Mouse (Mus musculus) lung, embryonic 14.5 days (tissue): ENCODE results near the gene Zfp872. TPM values are rescaled to one million over a fixed set of nuclear protein-coding genes. Genes with fewer than 3 reads are reported as not detected.
A peak's percentile ranks its signal among the peaks of the same experiment; 100 is the strongest.

Experiments
- ATAC-seq: fragments of 200-750 bp; cut with Nextera tagmentation; 2 replicates; pipeline ENCODE4 v1.8.0; 2017; ENCODE audit warnings: mild to moderate bottlenecking, moderate TSS enrichment, moderate library complexity; ENCODE audit not compliant: insufficient read depth
- DNase-seq: peaks from one replicate; pipeline ENCODE4 v3.0.0-alpha.2; 2015
- H3K27ac ChIP-seq: fragments of 300-500 bp; sonication (generic); 2 replicates; pipeline ENCODE4 v1.5.1; 2014; ENCODE audit warnings: low read depth, mild to moderate bottlenecking, moderate library complexity
- H3K27me3 ChIP-seq: fragments of 300-500 bp; sonication (generic); 2 replicates; pipeline ENCODE4 v1.6.1; 2014; ENCODE audit warnings: low read length, control low read depth; ENCODE audit not compliant: insufficient read depth
- H3K36me3 ChIP-seq: fragments of 300-500 bp; sonication (generic); 2 replicates; pipeline ENCODE4 v1.6.1; 2014; ENCODE audit warnings: control low read depth; ENCODE audit not compliant: insufficient read depth
- H3K4me1 ChIP-seq: fragments of 300-500 bp; sonication (generic); 2 replicates; pipeline ENCODE4 v1.6.1; 2014; ENCODE audit warnings: antibody characterized with exemption, control low read depth; ENCODE audit not compliant: insufficient read depth
- H3K4me2 ChIP-seq: fragments of 300-500 bp; sonication (generic); 2 replicates; pipeline ENCODE4 v1.6.1; 2014; ENCODE audit warnings: mild to moderate bottlenecking
- H3K4me3 ChIP-seq: fragments of 300-500 bp; sonication (generic); 2 replicates; pipeline ENCODE4 v1.5.1; 2014; ENCODE audit warnings: low read depth, low read length
- H3K9ac ChIP-seq: fragments of 300-500 bp; sonication (generic); 2 replicates; pipeline ENCODE4 v1.6.1; 2014
- H3K9me3 ChIP-seq: fragments of 300-500 bp; sonication (generic); 2 replicates; pipeline ENCODE4 v1.6.1; 2016; ENCODE audit warnings: low read depth, low read length, control low read depth
- CTCF ChIP-seq: IDR thresholded peaks from 2 replicates; pipeline ENCODE4 v1.5.1; 2016; ENCODE audit warnings: antibody characterized with exemption, low read depth
- WGBS: fragments of 180-500 bp; shearing (Covaris S2); extraction: QIAGEN DNeasy Blood & Tissue Kit; methylation state at CpG from one replicate; pipeline ENCODE4 v1.1.7; 2014; 5-methylcytosine and 5-hydroxymethylcytosine counted together
- polyA plus RNA-seq: library from polyadenylated mRNA; unstranded; fragments of >200 nt; fragmentation: Nextera tagmentation; extraction: Ambion mirVana; gene quantifications from 2 replicates; pipeline ENCODE4 v1.2.1, GENCODE M21; 2014

Gene Zfp872
- polyA plus RNA-seq, 1 experiment from 2014 or later: 0.68 TPM

DNA sequence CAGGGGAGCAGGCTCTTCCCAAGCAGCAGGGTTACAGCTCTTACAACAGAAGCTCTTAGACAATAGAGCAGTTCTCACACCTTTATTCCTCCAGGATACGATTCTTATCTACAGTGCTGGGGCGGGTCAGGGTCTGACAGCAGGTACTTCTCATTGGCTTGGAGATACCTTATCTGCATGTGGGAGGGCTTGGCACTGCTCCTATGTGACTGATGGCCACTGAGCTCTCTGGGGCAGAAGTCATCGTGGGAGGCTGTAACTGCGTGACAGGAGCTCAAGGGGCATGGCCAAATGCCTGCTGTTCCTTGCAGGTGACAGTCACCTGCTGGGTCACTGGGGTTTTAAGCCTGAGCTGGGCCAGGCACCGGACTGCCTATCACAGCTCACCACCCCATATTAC is 8.5 kb downstream of the Zfp872 start:
- Histone ChIP-seq H3K4me1 (no peaks in the 10 kb centered on the region), H3K4me2 (no peak overlapping the region), H3K4me3 (no peak overlapping the region), H3K9me3 (peaks cover 24% of the 10 kb centered on the region; the same call in 1 of the 2 replicates), H3K27ac (no peak overlapping the region), H3K9ac (no peak overlapping the region), H3K27me3 (no peaks in the 10 kb centered on the region), H3K36me3 (no peaks in the 10 kb centered on the region)
- DNase-seq (no peak), ATAC-seq (no peak)
- no peak for TF ChIP-seq CTCF
- 26% methylated on average over 5 of the region's 5 CpGs for WGBS

DNA sequence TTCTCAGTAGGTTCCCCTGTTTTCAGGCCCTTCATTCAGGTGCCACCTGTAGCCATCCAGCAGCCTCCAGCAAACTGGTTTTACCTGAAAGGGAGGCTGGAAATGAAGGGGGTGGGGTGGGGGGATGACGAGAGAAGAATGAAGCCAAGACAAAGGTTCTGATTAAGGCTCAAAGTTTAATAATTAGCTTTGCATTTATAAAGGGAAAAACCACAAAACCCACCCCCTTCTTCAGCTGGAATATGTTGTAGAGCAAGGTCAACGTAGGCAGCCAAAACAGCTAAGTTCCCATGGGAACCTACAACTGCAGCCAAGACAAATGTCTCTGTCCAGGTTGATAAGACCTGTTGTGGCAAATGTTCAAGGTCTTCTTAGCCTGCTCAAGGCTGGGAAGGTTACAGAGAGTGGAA is 25.9 kb downstream of the Zfp872 start:
- Histone ChIP-seq H3K27ac (peak overlapping the region; percentile 72), H3K4me3 (no peak overlapping the region), H3K4me1 (no peaks in the 10 kb centered on the region), H3K4me2 (peak overlapping the region; percentile 39), H3K9me3 (no peaks in the 10 kb centered on the region), H3K27me3 (no peaks in the 10 kb centered on the region), H3K9ac (no peak overlapping the region), H3K36me3 (no peaks in the 10 kb centered on the region)
- 43% methylated on average over 2 of the region's 2 CpGs for WGBS
- DNase-seq (peak; percentile 60), ATAC-seq (peak; percentile 85)
- no peak for TF ChIP-seq CTCF

- H3K4me1 ChIP-seq: no peaks in the 10 kb centered on the region
- H3K36me3 ChIP-seq: no peaks in the 10 kb centered on the region
- ATAC-seq (no peak), DNase-seq (no peak)
- TF ChIP-seq CTCF: no peak
- H3K9ac ChIP-seq: no peak overlapping the region
- no peaks in the 10 kb centered on the region for H3K27me3 ChIP-seq
- H3K4me3 ChIP-seq: no peak overlapping the region
- WGBS: 69% methylated on average over 2 of the region's 2 CpGs
- H3K9me3 ChIP-seq: no peaks in the 10 kb centered on the region
- H3K4me2 ChIP-seq: no peak overlapping the region
- H3K27ac ChIP-seq: no peak overlapping the region
Observed at GRCm38 (mm10) chr9:22214549-22214948, 26.7 kb downstream of the Zfp872 start.

GRCm38 (mm10) chr9:22216705-22217104 is 28.8 kb downstream of the Zfp872 start:
- H3K4me1 ChIP-seq: no peaks in the 10 kb centered on the region
- WGBS: 54% methylated on average over 3 of the region's 3 CpGs
- H3K27ac ChIP-seq: no peak overlapping the region
- no peak for ATAC-seq
- no peaks in the 10 kb centered on the region for H3K27me3 ChIP-seq
- no peak overlapping the region for H3K4me2 ChIP-seq
- no peaks in the 10 kb centered on the region for H3K9me3 ChIP-seq
- DNase-seq: no peak
- no peak for TF ChIP-seq CTCF
- no peak overlapping the region for H3K9ac ChIP-seq
- no peak overlapping the region for H3K4me3 ChIP-seq
- H3K36me3 ChIP-seq: no peaks in the 10 kb centered on the region

DNA sequence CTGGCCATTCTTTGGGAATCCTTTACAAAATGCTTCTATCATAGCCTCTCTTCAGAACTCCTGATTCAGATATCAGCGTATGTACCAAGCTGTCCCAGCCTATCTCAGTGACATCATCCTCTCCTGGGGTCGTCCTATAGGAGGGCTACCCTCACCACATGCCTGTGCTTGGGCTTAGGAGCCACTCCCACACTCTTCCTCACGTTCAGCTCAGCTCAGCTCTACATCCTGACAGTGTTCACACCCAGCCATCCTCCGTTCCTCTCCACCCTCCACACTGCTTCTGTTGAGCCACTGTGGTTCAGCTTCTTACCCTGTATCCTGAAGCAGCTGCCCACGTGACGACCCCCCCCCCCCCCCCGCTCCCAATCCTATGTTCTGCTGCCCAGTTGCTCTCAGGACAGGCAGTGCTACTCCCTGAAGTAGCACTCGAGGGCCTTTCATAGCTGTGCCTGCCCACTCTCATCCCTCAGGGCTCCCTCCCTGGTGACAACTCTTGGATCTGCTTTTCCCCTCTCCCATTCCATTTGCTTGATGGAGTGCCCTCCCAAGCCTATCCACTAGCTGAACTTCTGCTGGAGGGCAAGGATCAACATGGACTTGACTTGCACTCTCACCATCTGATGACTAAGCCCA is 30.1 kb downstream of the Zfp872 start:
- Histone ChIP-seq H3K4me3 (no peak overlapping the region), H3K36me3 (no peaks in the 10 kb centered on the region), H3K27me3 (no peaks in the 10 kb centered on the region), H3K4me1 (no peaks in the 10 kb centered on the region), H3K9ac (no peak overlapping the region), H3K4me2 (no peak overlapping the region), H3K27ac (no peak overlapping the region), H3K9me3 (no peaks in the 10 kb centered on the region)
- TF ChIP-seq CTCF: no peak
- DNase-seq (no peak), ATAC-seq (0 out of 2 replicates have a peak, but pooled peaks have one; percentile 21)
- 34% methylated on average over 7 of the region's 8 CpGs for WGBS

GRCm38 (mm10) chr9:22224066-22224465 is 36.2 kb downstream of the Zfp872 start:
- WGBS: 94% methylated on average over 4 of the region's 4 CpGs
- Histone ChIP-seq H3K4me2 (no peak overlapping the region), H3K27me3 (no peaks in the 10 kb centered on the region), H3K9me3 (no peaks in the 10 kb centered on the region), H3K27ac (no peak overlapping the region), H3K4me3 (no peak overlapping the region), H3K9ac (no peak overlapping the region), H3K36me3 (no peaks in the 10 kb centered on the region), H3K4me1 (no peaks in the 10 kb centered on the region)
- DNase-seq: no peak
- no peak for ATAC-seq
- TF ChIP-seq CTCF: no peak

DNA sequence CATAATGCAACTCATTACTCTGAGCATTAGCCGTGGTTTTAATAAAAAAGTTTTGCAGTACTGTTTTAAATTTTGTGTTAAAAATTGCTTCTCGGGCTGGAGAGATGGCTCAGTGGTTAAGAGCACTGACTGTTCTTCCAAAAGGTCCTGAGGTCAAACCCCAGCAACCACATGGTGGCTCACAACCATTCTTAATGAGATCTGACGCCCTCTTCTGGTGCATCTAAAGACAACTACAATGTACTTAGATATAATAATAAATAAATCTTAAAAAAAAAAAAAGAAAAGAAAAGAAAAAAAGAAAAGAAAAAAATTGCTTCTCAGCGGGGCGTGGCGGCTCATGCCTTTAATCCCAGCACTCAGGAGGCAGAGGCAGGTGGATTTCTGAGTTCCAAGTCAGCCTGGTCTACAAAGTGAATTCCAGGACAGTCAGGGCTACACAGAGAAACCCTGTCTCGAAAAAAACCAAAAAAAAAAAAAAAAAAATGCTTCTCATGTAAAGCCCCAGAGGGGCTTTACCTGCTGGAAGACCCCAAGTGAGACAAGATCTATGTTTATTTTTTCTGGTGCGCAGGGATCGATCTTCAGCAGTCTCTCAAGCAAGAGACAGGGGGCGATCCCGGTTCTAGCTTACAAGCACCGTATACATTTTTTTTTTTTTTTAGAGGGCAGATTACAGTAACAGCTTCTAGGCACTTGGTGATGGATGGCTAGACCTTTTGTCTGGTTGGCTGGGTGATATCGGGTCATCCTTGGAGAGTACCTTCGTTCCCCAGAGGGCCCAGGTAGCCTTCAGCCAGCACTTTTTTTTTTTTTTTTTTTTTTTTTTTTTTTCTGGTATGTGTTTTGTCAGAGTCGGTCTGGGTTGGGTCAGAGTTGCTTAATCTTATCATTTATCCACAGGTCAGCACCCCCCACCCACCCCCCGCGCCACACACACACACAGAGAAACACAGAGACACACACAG is 36.9 kb downstream of the Zfp872 start:
- Histone ChIP-seq H3K36me3 (no peaks in the 10 kb centered on the region), H3K4me1 (no peaks in the 10 kb centered on the region), H3K27ac (peak overlapping the region; percentile 95), H3K4me3 (peak overlapping the region; percentile 70), H3K27me3 (no peaks in the 10 kb centered on the region), H3K9me3 (no peaks in the 10 kb centered on the region), H3K9ac (peak overlapping the region; percentile 83), H3K4me2 (peak overlapping the region; percentile 68)
- peak; percentile 72 for DNase-seq
- ATAC-seq: peak; percentile 29
- TF ChIP-seq CTCF: peak; percentile 39
- WGBS: 22% methylated on average over 17 of the region's 17 CpGs
